Mouse (Mus musculus): ENCODE measurements around the gene Tmem245.

DNA sequence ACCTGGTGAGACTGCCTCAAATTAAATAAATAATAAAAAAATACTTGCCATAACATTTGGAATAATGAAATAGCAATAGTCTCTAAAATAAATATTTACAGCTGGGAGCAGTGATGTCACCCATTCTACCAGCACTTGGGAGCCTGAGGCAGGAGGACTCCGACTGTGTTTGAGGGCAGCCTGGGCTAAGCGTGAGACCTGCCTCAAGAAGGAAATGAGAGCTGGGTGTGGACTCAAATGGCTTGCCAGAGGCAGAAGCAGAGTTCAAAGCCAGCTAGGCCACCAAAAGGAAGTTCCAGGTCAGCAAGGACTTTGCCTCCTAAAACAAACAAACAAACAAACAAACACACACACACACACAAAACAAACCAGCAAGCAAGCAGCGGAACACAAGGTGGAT, 99.8 kb downstream of the Tmem245 start:
- TF ChIP-seq POLR2A (IDR thresholded peaks at IDR 0.05; ENCODE audit: control insufficient read depth in 1 of 2, insufficient read depth in 1 of 2, low read depth in 1 of 2, low read length in 2 of 2, poor library complexity in 1 of 2) = no peak
- no peak for TF ChIP-seq CTCF (IDR thresholded peaks at IDR 0.05 in 2 of 3, conservative IDR thresholded peaks at IDR 0.05 in 1 of 3; ENCODE audit: control insufficient read depth in 1 of 3, insufficient read depth in 1 of 3, low read depth in 2 of 3, low read length in 3 of 3, poor library complexity in 1 of 3, severe bottlenecking in 1 of 3)
- TF ChIP-seq GATA1 (IDR thresholded peaks at IDR 0.05; ENCODE audit: low read depth, low read length) = no peak
- TF ChIP-seq MAFK (IDR thresholded peaks at IDR 0.05; ENCODE audit: borderline replicate concordance, low read depth, low read length) = no peak
- TF ChIP-seq KAT2A (conservative IDR thresholded peaks at IDR 0.05; ENCODE audit: low read depth, low read length) = no peak
- TF ChIP-seq JUND (IDR thresholded peaks at IDR 0.05; ENCODE audit: low read depth, low read length) = no peak
- no peak for TF ChIP-seq EP300 (IDR thresholded peaks at IDR 0.05; ENCODE audit: low read depth in 1 of 2, low read length in 2 of 2)
- no peak for TF ChIP-seq USF1 (IDR thresholded peaks at IDR 0.05; ENCODE audit: low read depth, low read length)
- TF ChIP-seq E2F4 (IDR thresholded peaks at IDR 0.05; ENCODE audit: borderline replicate concordance, low read depth, low read length) = no peak
- TF ChIP-seq BHLHE40 (IDR thresholded peaks at IDR 0.05; ENCODE audit: borderline replicate concordance, low read depth, low read length) = no peak
- no peak for TF ChIP-seq MXI1 (IDR thresholded peaks at IDR 0.05; ENCODE audit: low read depth, low read length)
- TF ChIP-seq NRF1 (IDR thresholded peaks at IDR 0.05; ENCODE audit: insufficient read depth, low read depth, low read length, poor library complexity, severe bottlenecking) = no peak
- TF ChIP-seq TBP (IDR thresholded peaks at IDR 0.05; ENCODE audit: low read depth, low read length) = no peak
- no peak for TF ChIP-seq TAL1 (IDR thresholded peaks at IDR 0.05; ENCODE audit: low read length)
